Mouse (Mus musculus) 416B (cell line): ENCODE results near the gene Abca2.

Source experiments
- DNase-seq: peaks from one replicate; pipeline ENCODE4 v3.0.0; 2011; ENCODE audit warnings: low read depth

The Abca2 gene

GRCm38 (mm10) chr2:25460551-25461309, 32.2 kb downstream of the Abca2 start, which contains the start of gene Paxx:
TSS of gene Paxx (minus strand) at chr2:25461094.
- DNase-seq = peak; percentile 100

GRCm38 (mm10) chr2:25461407-25461806, 32.9 kb downstream of the Abca2 start:
- DNase-seq = no peak

GRCm38 (mm10) chr2:25463630-25464029, 35.1 kb downstream of the Abca2 start:
- no peak for DNase-seq

GRCm38 (mm10) chr2:25465256-25465655, 36.8 kb downstream of the Abca2 start:
- DNase-seq = no peak

GRCm38 (mm10) chr2:25465816-25466635, 37.5 kb downstream of the Abca2 start:
- peak; percentile 95 for DNase-seq

GRCm38 (mm10) chr2:25467606-25468303, 39.3 kb downstream of the Abca2 start:
- DNase-seq = no peak

- no peak for DNase-seq
Measured at GRCm38 (mm10) chr2:25468962-25469915, 40.7 kb downstream of the Abca2 start.

- no peak for DNase-seq
Measured at GRCm38 (mm10) chr2:25469969-25470368, 41.5 kb downstream of the Abca2 start, which contains the start of gene Ptgds. TSS of gene Ptgds (minus strand) at chr2:25470046.

- no peak for DNase-seq
Measured at GRCm38 (mm10) chr2:25472550-25472949, 44.0 kb downstream of the Abca2 start.

GRCm38 (mm10) chr2:25477541-25477940, 49.0 kb downstream of the Abca2 start:
- no peak for DNase-seq

GRCm38 (mm10) chr2:25477967-25478675, 49.6 kb downstream of the Abca2 start:
- DNase-seq = no peak

- DNase-seq = no peak
Measured at GRCm38 (mm10) chr2:25479551-25480311, 51.2 kb downstream of the Abca2 start.

- peak; percentile 83 for DNase-seq
Measured at GRCm38 (mm10) chr2:25480541-25480940, 52.0 kb downstream of the Abca2 start.

- DNase-seq = peak; percentile 85
Measured at GRCm38 (mm10) chr2:25482969-25483368, 54.5 kb downstream of the Abca2 start.

- DNase-seq = no peak
Measured at GRCm38 (mm10) chr2:25484901-25485647, 56.6 kb downstream of the Abca2 start.

- no peak for DNase-seq
Measured at GRCm38 (mm10) chr2:25487965-25488670, 59.6 kb downstream of the Abca2 start.

GRCm38 (mm10) chr2:25488671-25489068, 60.2 kb downstream of the Abca2 start:
- DNase-seq = peak; percentile 65

GRCm38 (mm10) chr2:25492988-25493387, 64.5 kb downstream of the Abca2 start:
- DNase-seq = no peak
